Mouse (Mus musculus) gastrocnemius, adult 8-10 months (tissue): ENCODE measurements around the gene Gm9837. TPM values are rescaled to one million over a fixed set of nuclear protein-coding genes. Genes with fewer than 3 reads are reported as not detected.
A peak's percentile ranks its signal among the peaks of the same experiment; 100 is the strongest.

ENCODE experiments used
- DNase-seq, 2 experiments: peaks; one replicate each; pipeline ENCODE4 v3.0.0; 2022; ENCODE audit warnings: low spot score in 2 of 2
- total RNA-seq, 4 experiments: library from RNA; stranded (reverse); gene quantifications; 2 replicates each; pipeline ENCODE4 v1.2.4; 2022

The Gm9837 gene
- total RNA-seq, 4 experiments from 2014 or later, result not detected

GRCm38 (mm10) chr11:53486822-53487594, 16.7 kb upstream of the Gm9837 start:
- DNase-seq, result no peak

DNA sequence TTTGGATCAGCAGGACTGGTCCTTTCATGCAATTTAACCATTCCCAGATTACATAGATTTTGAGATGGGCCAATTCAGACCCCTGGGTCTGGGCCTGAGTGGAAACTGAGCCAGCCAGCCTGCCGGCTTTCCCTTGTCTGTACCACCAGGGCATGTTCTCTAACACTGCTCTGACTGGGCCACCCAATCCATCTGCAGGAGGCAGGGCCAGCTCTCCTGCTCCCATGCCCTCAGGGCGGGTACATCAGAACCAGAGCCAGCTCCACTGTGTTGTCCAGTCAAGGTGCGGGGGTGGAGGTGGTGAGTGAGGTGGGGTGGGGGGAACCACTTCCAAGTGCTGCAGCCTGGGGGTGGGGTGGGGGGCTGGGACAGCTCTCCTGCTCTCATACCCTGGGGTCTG, 16.1 kb upstream of the Gm9837 start:
- DNase-seq, result no peak

GRCm38 (mm10) chr11:53485719-53486118, 15.4 kb upstream of the Gm9837 start:
- DNase-seq, result no peak

DNA sequence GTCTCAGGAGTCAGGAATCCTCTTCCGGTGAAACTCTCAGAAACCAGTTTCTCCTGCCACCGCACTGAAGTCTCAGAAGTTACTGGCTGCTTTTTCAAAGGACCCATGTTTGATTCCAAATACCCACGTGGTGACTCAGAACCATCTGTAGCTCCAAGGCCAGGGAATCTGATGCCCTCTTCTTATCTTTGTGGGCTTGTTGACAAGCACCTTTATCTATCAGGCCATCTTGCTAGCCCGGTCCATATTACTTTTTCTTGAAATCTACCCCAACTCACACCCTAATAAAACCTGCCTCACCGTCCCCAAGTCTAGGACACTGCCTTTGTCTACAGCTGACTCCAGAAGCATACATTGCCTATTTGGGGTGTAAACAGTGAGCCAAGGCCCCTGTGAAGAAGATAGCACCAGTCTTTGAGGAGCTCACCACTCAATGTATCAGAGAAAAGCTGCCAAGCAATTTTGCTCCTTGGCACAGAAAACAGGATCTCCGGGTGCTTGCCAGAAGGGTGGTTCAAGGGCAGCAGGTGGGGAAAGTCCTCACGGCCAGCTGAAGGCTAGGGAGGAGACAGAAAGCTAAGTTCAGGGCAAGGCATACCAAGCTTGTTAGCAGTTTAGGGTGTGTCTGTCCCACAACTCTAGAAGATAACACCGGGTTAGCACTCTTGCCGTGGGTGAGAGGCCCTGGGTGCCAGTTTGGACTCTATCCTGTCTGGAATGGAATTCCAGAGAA, 13.0 kb upstream of the Gm9837 start:
- no peak for DNase-seq

DNA sequence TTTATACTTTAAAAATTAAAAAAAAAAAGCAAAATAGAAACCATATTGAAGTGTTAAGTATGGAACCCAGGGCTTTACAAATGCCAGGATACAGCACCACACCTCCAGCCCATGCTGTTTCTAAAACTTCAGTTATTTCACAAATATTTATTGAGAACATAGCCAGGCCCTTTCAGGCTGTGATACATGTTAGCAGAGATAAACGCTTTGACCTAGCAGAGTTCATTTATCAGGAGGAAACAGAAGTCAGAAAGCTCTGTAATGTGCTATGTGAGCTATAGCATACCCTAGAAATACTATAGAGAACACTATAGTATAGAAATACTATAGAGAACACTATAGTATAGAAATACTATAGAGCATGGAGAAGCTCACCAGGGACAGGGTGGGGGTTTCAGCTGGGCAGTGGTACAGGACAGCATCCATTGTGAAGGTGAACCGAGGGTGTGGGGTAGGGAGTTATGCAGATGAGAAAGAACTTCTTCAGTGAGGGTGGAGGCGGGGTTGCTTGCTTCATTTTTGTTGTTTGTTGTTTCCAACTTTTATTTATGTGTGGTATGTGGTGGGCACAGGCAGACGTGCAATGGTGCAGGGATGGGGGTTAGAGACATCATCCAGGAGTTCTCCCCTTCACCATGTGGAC, 10.9 kb upstream of the Gm9837 start:
- no peak for DNase-seq

DNA sequence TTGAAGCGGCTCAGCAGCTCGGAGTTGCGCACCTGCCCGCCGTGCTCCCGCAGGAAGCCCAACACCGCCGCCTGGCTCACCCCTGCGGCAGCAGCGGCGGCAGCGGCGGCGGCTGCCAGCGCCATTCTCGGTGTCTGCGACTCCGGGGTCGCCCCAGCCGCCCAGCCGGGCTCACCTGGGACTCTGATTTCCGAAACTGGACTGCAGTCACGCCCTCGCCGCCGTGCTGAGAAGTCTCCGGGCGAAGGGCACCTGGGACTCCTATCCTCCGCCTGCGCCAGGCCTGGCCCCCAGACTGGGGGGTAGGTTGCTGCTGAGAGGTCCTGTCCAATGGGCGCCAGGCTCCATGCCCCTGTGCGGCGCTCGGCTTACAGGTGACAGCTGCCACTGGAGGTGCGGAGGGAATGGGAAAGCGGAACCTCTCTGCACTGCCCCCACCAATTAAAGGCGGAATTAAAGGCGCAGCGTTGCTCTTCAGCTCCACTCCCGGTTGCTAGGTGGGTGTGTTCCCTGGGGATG, 9.6 kb upstream of the Gm9837 start, which contains the start of the genes Gm9945 and Sowaha:
TSS of gene Gm9945 (plus strand) at position 384 of the 519 bp plus-strand sequence.
TSS of gene Sowaha (minus strand) at position 492 of the 519 bp plus-strand sequence.
- no peak for DNase-seq

DNA sequence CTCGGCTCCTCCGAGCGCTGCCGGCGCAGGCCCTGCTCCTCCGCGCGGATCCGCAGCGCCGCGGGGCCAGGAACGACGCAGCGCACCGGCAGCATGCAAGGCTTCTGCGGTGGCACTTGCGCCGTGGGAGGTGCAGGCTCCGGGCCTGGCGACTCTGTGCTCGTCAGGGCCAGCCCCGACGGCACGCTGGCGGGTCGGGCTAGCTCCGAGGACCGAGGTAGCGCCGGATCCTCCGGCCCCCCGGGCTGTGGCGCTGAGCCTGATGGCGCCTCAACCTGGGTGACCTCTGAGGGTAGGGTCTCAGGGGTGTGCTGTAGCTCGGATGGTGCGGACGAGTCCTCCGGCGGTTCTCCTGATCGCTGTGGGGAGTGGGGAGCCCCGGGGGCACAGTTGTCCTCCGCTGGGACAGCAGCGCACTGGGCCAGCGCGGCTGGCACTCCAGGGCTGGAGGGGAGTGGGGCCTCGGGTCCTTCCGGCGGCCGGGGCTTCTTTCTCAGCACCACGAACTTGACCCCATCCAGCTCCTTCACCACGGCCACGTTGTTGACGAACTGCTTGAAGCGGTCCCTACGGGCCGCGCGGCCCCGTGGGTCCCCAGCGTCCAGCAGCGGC, 9.0 kb upstream of the Gm9837 start:
- DNase-seq, result no peak

GRCm38 (mm10) chr11:53478383-53479170, 8.3 kb upstream of the Gm9837 start:
- DNase-seq, result no peak

DNA sequence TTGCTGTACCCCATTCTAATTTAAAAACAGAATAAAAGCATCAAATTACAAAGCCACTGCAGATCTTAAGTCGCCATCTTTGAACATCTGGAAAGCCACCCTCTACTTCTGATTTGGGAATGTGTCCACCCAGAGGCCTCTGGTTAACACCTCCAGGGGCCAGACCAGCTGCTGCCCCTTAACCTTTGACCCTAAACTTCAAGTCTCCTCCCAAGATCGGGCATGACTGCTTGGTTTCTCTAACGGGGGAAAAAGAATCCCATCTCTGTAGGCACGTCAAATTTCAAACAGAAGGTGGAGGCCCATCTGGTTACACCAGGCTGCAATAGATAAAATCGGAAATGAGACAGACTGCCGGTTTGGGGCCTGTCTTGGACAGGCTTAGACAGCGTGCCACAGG, 7.6 kb upstream of the Gm9837 start:
- DNase-seq, result no peak

GRCm38 (mm10) chr11:53475620-53476019, 5.3 kb upstream of the Gm9837 start:
- DNase-seq, result no peak

DNA sequence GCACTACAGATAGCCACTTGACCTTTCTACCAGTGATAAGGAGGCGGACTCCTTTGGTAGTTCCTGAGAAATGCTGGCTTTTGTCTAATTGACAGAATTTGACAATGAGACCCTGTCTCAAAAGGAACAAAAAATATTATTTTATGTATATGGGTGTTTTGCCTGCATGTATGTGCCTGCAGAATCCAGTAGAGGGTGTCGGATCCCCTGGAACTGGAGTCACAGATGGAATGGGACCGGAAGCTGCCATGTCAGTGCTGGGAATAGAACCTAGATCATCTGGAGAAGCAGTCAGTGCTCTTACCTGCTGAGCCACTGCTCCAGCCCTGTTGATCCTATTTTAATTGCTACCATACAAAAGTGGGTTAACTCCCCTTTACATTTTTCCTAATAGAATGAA, 2.4 kb upstream of the Gm9837 start:
- no peak for DNase-seq

DNA sequence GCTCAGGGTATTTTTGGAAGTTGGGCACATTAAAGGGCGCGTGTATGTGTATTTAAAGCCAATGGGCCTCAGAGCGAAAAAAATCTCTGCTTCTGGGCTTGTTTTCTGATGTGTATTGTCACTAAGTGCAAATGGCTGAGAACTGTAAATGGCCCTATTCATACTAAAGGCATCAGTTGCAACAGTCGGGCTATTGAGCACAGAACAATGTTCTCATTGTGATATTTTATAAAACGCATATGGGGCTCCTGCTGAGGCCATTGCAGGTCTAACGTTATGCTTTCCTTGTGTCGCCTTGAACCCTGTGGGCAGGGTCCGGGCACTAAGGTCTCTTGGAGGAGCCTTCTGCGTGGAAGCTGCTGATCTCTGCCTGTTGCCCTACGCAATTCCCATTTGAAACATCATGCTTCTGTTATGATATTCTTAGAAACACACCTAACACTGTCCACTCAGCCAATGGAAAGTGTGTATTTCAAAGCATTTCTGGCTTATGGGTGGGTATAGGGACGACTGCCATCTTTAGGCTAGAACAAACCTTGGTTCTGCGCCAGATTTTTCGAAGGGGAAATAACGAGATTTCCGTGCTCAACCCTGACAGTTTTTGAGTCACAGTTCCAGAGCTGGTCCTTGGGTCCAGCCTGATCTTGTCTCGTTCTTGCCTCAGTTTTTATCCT, 848 bp downstream of the Gm9837 start:
- no peak for DNase-seq

- DNase-seq, result peak; percentile 57 to 61
These were observed 3.9 kb downstream of the Gm9837 start for GRCm38 (mm10) chr11:53466231-53466971.

GRCm38 (mm10) chr11:53463551-53464424, 6.5 kb downstream of the Gm9837 start:
- no peak for DNase-seq

DNA sequence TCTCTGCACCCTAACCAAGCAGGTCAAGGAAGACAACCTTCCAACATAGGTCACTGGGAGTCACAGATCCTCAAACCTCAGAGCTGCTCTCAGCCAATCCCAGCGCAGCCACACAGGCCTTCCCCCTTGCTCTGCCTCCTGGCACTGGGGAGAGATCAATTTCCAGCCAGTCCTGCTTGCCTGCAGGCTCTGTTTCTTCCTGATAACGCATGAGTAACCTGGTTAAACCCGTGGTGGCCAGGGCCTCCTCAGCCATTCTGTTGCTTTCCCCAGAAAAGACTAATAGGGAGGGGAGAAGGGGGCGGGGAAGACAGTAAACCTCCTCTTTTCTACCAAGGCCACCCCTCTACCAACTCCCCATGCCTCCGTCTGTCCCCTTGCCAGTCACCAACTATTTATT, 8.6 kb downstream of the Gm9837 start:
- no peak for DNase-seq

DNA sequence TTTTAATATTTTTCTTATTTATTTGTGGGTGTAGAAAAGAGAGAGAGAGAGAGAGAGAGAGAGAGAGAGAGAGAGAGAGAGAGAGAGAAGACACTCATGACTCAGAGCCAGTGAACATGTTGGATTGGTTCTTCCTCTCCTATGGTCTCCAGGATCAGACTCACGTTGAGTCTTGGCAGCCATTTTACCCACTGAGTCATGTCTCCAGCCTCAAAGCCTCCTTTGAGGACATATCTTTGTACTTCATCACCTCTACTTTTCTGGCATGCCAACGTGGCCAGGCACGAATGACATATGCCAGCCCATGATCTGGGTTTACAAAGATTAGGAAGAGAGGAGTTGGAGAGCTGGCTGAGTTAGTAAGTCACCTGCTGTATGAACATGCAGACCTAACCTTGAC, 10.1 kb downstream of the Gm9837 start:
- DNase-seq, result no peak

GRCm38 (mm10) chr11:53458996-53459395, 11.3 kb downstream of the Gm9837 start:
- DNase-seq, result no peak

- DNase-seq, result no peak
These were observed 12.8 kb downstream of the Gm9837 start for GRCm38 (mm10) chr11:53457372-53457954.
